Mouse (Mus musculus) c-Kit-positive CD71-negative TER-119-negative erythroid progenitor cells, embryonic 14.5 days (primary cell): ENCODE data around the gene Morf4l1.
"Not testable (repeated sequence)": the region's sequence is repeated elsewhere in the genome, so short reads cannot be mapped to it uniquely, and the experiment has no call there.

Experiments used
- DNase-seq: peaks from one replicate; pipeline ENCODE4 v3.0.0-alpha.2; 2013; ENCODE audit warnings: low read depth

Morf4l1 gene

GRCm38 (mm10) chr9:90113651-90114566 is 665 bp downstream of the Morf4l1 start:
- DNase-seq: peak; percentile 76

DNA sequence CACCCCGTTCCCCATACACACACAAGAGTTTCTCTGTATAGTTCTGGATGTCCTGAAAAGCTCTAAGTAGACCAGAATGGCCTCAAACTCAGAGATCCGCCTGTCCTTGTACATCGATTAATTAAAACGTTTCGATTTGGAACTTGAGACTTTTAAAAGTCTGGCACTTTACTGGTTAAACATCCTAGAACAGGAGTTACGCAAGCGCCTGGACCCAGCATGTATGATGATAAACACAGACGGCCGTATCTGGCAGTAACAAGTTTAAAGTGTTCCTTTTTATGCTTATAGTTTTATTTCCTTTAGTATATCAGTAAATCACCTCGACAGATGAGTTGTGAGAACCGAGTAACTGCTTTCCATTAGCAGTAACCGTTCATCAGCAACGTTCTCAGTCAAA is 1.4 kb downstream of the Morf4l1 start:
- no peak for DNase-seq

DNA sequence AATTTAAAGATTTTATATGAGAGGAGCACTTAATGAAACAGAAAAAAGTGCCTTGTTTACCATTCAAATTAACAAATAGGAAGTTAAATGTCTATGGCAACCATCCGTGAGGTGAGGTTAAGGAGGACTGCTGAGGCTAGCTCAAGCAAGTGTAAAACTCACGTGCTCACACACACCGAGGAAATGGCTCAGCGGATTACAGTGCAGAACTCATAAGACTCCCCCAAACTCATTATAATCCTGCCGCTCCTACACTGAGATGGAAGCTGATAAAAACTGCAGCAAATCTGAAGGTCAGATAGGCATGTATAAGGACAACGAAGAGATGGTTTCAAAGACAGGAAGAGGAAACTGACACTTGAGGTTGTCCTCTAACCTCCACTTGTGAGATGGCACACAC is 5.2 kb downstream of the Morf4l1 start:
- DNase-seq: no peak

DNA sequence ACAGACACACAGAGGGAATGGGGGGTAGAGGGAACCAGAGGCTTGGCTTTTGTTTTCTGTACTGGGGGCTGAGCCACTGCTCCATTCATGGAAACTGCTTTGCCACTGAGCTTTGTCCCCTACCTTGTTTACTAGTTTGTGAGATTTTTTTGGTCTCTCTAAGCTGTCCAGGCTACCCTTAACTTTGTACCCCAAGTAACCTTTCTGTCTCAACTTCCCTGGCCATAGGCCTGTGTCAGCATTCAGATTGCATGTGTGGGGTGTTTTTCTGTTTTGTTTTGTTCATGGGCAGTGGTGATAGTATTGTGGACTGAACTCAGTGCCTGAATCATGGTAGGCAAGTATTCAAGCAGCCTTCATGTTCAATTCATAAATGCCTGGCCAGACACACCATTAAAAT is 6.3 kb downstream of the Morf4l1 start:
- no peak for DNase-seq

- DNase-seq: no peak
These were observed 7.7 kb downstream of the Morf4l1 start for GRCm38 (mm10) chr9:90106915-90107314.

DNA sequence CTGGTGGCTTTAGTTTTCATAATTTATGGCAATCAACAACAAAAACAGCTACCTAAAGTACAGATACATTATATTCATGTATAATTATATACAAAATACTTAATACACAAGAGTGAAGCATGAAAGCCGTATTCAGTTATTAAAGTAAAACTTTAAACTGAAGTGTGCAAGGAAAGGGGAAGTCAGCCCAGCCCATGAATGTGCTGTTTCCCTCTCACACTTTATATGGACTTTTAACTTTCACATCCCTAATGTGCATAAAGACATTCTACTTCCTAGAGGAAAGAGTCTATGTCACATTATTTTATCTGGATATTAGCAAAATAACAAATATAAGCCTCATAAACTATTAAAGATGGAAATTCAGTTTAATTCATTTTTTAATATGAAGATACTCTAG is 9.1 kb downstream of the Morf4l1 start:
- no peak for DNase-seq

GRCm38 (mm10) chr9:90100760-90101159 is 13.8 kb downstream of the Morf4l1 start:
- no peak for DNase-seq

GRCm38 (mm10) chr9:90098934-90099333 is 15.6 kb downstream of the Morf4l1 start:
- no peak for DNase-seq

GRCm38 (mm10) chr9:90089339-90090104 is 25.1 kb downstream of the Morf4l1 start:
- no peak for DNase-seq

- no peak for DNase-seq
These were observed 26.6 kb downstream of the Morf4l1 start for GRCm38 (mm10) chr9:90087906-90088485.

GRCm38 (mm10) chr9:90084766-90085468 is 29.7 kb downstream of the Morf4l1 start:
- DNase-seq: no peak

DNA sequence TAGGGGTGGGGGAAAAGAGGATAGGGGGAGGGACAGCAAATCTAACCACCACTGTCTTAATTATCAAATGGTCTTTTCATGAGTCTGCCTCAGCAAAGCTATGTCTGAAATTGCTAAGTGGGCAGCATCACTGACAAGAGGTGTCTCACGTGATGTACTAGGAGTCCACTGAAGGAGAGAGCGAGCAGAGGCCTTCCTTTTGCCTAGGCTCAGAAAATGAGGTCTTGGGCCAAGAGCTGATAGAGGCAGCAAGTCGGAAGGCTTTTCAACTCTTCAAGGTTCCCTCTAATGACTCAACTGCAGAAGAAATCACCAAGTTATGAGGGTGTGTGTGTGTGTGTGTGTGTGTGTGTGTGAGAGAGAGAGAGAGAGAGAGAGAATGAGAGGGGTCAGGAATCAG is 30.4 kb downstream of the Morf4l1 start:
- no peak for DNase-seq

GRCm38 (mm10) chr9:90082992-90083391 is 31.6 kb downstream of the Morf4l1 start:
- DNase-seq: no peak

DNA sequence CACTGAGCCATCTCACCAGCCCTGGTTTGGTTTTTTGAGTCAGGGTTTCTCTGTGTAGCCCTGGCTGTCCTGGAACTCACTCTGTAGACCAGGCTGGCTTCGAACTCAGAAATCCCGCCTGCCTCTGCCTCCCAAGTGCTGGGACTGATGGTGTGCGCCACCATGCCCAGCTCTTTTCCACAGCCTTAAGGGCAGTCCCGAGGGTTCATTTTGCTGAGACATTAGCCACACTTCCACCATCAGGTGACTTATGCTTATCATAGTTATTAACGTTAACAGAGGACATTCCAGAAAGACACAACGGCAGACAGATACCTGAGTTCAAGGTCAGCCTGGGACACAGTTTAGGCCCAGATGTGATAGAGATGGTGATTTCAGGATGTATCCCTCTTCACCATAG is 32.6 kb downstream of the Morf4l1 start:
- not testable (repeated sequence) for DNase-seq

DNA sequence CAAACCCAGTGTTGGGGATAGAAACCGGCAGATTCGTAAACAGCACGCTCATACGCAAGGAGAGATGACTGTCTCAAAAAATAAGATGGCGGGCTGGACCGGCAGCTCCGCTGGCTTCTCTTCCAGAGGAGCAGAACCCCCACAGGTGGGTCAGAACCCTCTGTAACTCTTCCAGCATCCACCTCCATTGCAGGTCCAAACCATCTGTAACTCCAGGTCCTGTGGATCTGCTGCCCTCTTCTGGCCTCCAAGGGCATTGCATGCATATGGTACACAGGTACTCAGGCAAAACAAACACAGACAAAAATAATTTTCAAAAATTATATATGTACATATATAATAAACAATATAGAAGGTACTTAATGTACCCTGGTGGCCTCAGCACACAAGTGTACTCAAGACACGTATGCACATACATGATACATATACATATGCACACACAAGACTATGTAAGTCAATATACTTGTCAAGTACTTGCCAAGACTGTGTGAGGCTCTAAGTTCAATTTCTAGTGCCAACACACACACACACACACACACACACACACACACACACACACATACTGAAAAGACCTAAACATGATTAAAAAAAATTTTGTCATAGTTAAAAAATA is 37.6 kb downstream of the Morf4l1 start:
- DNase-seq: peak; percentile 46

DNA sequence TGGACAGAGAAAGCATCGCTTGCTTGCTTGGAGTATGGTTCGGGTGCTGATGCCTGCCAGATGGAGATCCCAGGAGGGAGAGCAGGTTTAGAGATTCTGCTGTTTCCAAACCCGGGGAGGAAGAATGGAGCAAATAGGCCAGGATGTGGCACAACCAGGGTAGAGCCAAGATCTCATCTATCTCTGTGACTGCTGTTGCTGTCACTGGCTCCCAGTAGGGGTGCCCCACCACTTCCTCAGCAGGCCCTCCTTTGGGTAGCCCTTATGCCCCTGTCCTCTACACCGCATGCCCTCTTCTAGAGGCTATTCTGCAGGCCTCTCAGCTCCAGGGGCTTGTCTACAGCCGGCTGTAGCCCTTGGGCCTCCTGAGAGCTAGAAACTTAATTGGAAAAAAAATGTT is 38.4 kb downstream of the Morf4l1 start:
- DNase-seq: no peak

GRCm38 (mm10) chr9:90075336-90075735 is 39.2 kb downstream of the Morf4l1 start:
- no peak for DNase-seq

GRCm38 (mm10) chr9:90070174-90070573 is 44.4 kb downstream of the Morf4l1 start:
- DNase-seq: no peak

- DNase-seq: no peak
These were observed 45.1 kb downstream of the Morf4l1 start for GRCm38 (mm10) chr9:90069485-90069884.

GRCm38 (mm10) chr9:90068786-90069185 is 45.8 kb downstream of the Morf4l1 start:
- no peak for DNase-seq

DNA sequence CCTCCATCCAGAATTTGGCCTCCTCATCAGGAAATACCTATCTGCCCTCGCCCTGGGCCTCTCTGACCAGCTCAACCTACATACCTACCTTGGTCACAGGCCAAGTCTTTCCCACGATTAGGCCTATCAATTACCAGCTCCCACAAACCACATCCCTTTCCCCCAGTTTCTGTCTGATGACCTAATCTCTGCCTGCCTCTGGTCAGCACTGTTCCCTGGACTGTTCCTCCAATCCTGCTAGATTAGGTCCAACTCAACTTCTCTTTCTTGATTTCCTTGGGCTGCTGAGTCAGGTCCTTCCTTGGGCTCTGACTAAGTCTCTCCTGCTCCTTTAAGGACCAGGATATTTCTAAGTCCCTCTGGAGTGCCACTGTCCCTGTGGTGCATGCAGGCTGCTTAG is 47.2 kb downstream of the Morf4l1 start:
- DNase-seq: no peak

- DNase-seq: not testable (repeated sequence)
These were observed 53.6 kb downstream of the Morf4l1 start for GRCm38 (mm10) chr9:90060932-90061331.
